Mouse (Mus musculus) fibroblast of lung, adult 2 months (primary cell): ENCODE results near the gene Plekha8.
A peak's percentile ranks its signal among the peaks of the same experiment; 100 is the strongest.

Experiments used
- DNase-seq: peaks from one replicate; pipeline ENCODE4 v3.0.0-alpha.2; 2011; ENCODE audit warnings: low read depth

Plekha8 gene

GRCm38 (mm10) chr6:54643181-54643580, 48.3 kb downstream of the Plekha8 start:
- DNase-seq, result no peak

- DNase-seq, result peak; percentile 54
These were observed 60.7 kb downstream of the Plekha8 start for GRCm38 (mm10) chr6:54655471-54656095.

GRCm38 (mm10) chr6:54657861-54658260, 63.0 kb downstream of the Plekha8 start:
- no peak for DNase-seq

GRCm38 (mm10) chr6:54669868-54670267, 75.0 kb downstream of the Plekha8 start:
- no peak for DNase-seq

- no peak for DNase-seq
These were observed 78.0 kb downstream of the Plekha8 start for GRCm38 (mm10) chr6:54672901-54673300.

GRCm38 (mm10) chr6:54679686-54680085, 84.8 kb downstream of the Plekha8 start:
- no peak for DNase-seq

GRCm38 (mm10) chr6:54680891-54681745, 86.2 kb downstream of the Plekha8 start, which contains the start of gene Mturn:
Mturn (plus strand) TSS chr6:54681624.
- DNase-seq, result peak; percentile 56

- DNase-seq, result no peak
These were observed 87.0 kb downstream of the Plekha8 start for GRCm38 (mm10) chr6:54681746-54682428.

- DNase-seq, result no peak
These were observed 89.2 kb downstream of the Plekha8 start for GRCm38 (mm10) chr6:54684085-54684484.

GRCm38 (mm10) chr6:54685103-54685502, 90.2 kb downstream of the Plekha8 start:
- no peak for DNase-seq

GRCm38 (mm10) chr6:54685716-54686395, 90.9 kb downstream of the Plekha8 start:
- DNase-seq, result no peak

GRCm38 (mm10) chr6:54686946-54687737, 92.2 kb downstream of the Plekha8 start:
- no peak for DNase-seq

- DNase-seq, result no peak
These were observed 93.8 kb downstream of the Plekha8 start for GRCm38 (mm10) chr6:54688467-54689323.

- no peak for DNase-seq
These were observed 94.8 kb downstream of the Plekha8 start for GRCm38 (mm10) chr6:54689686-54690085.

- DNase-seq, result no peak
These were observed 95.9 kb downstream of the Plekha8 start for GRCm38 (mm10) chr6:54690838-54691237.

- no peak for DNase-seq
These were observed 96.6 kb downstream of the Plekha8 start for GRCm38 (mm10) chr6:54691368-54692116.

GRCm38 (mm10) chr6:54692201-54692600, 97.3 kb downstream of the Plekha8 start:
- no peak for DNase-seq

GRCm38 (mm10) chr6:54693286-54693685, 98.4 kb downstream of the Plekha8 start:
- DNase-seq, result no peak
